Mouse (Mus musculus): ENCODE measurements at regions not wholly inside any gene's neighbourhood (a gene's known extent, or its start where the extent isn't known, plus 50 kb on each side); places are given as distances from the start of the nearest gene placed in this dataset.
A peak's percentile ranks its signal among the peaks of the same experiment; 100 is the strongest.

- Histone ChIP-seq H3K4me3 (replicated peaks; ENCODE audit: control insufficient read depth, low read depth, low read length) (no peak overlapping the region), H3K4me1 (ENCODE audit: control insufficient read depth, insufficient read depth, low read length) (no peaks in the 10 kb centered on the region), H3K27ac (ENCODE audit: control insufficient read depth, insufficient read depth, low read depth, low read length, poor library complexity) (no peak overlapping the region)
- TF ChIP-seq POLR2A (IDR thresholded peaks at IDR 0.05; ENCODE audit: borderline replicate concordance, control insufficient read depth, low read depth, low read length), result no peak
- no peak for TF ChIP-seq CTCF (IDR thresholded peaks at IDR 0.05; ENCODE audit: control insufficient read depth, insufficient read depth, low read length)
- WGBS, result 81% methylated on average over 3 of the region's 3 CpGs
Observed at GRCm38 (mm10) chr6:12258273-12258672, 350.7 kb downstream of the Phf14 start.

GRCm38 (mm10) chr6:12258940-12259481 is 351.4 kb downstream of the Phf14 start:
- no peak for TF ChIP-seq CTCF (IDR thresholded peaks at IDR 0.05; ENCODE audit: control insufficient read depth, insufficient read depth, low read length)
- TF ChIP-seq POLR2A (IDR thresholded peaks at IDR 0.05; ENCODE audit: borderline replicate concordance, control insufficient read depth, low read depth, low read length), result no peak
- H3K4me1 ChIP-seq (ENCODE audit: control insufficient read depth, insufficient read depth, low read length), result no peaks in the 10 kb centered on the region
- H3K4me3 ChIP-seq (replicated peaks; ENCODE audit: control insufficient read depth, low read depth, low read length), result no peak overlapping the region
- 80% methylated on average over 7 of the region's 7 CpGs for whole genome bisulfite sequencing
- H3K27ac ChIP-seq (ENCODE audit: control insufficient read depth, insufficient read depth, low read depth, low read length, poor library complexity), result no peak overlapping the region

GRCm38 (mm10) chr6:12259629-12260028 is 352.0 kb downstream of the Phf14 start:
- no peaks in the 10 kb centered on the region for H3K4me1 ChIP-seq (ENCODE audit: control insufficient read depth, insufficient read depth, low read length)
- 86% methylated on average over 8 of the region's 8 CpGs for WGBS
- H3K4me3 ChIP-seq (replicated peaks; ENCODE audit: control insufficient read depth, low read depth, low read length), result no peak overlapping the region
- H3K27ac ChIP-seq (ENCODE audit: control insufficient read depth, insufficient read depth, low read depth, low read length, poor library complexity), result no peak overlapping the region
- TF ChIP-seq POLR2A (IDR thresholded peaks at IDR 0.05; ENCODE audit: borderline replicate concordance, control insufficient read depth, low read depth, low read length) (no peak), CTCF (IDR thresholded peaks at IDR 0.05; ENCODE audit: control insufficient read depth, insufficient read depth, low read length) (no peak)

- WGBS, result 53% methylated on average over 9 of the region's 9 CpGs
Observed at GRCm38 (mm10) chr6:12260325-12261076, 352.9 kb downstream of the Phf14 start.

More at GRCm38 (mm10) chr6:12260325-12261076, 352.9 kb downstream of the Phf14 start:
- Histone ChIP-seq H3K4me1 (ENCODE audit: control insufficient read depth, insufficient read depth, low read length) (no peaks in the 10 kb centered on the region), H3K27ac (ENCODE audit: control insufficient read depth, insufficient read depth, low read depth, low read length, poor library complexity) (no peak overlapping the region), H3K4me3 (replicated peaks; ENCODE audit: control insufficient read depth, low read depth, low read length) (no peak overlapping the region)
- TF ChIP-seq CTCF (IDR thresholded peaks at IDR 0.05; ENCODE audit: control insufficient read depth, insufficient read depth, low read length) (0 out of 2 replicates have a peak, but pooled peaks have one; percentile 17), POLR2A (IDR thresholded peaks at IDR 0.05; ENCODE audit: borderline replicate concordance, control insufficient read depth, low read depth, low read length) (no peak)
